In the genomic region with DNA sequence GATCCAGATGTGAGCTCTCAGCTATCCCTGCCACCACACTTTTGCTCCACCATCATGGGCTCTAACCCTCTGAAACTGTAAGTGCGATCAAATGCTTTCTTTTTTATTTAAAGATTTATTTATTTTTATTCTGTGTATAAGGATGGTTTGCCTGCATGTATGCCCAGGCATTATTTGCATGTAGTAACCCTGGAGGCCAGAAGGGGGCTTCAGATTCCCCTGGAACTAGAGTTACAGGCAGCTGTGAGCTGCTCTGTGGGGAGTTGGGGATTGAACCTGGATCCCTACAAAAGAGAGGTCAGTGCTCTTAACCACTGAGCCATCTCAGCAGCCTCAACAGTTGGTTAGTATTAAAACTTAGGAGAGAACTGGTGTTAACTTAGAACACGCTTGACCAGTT, we compare ENCODE assay signal across 11 mouse cellular contexts. TPM values are rescaled to one million over a fixed set of nuclear protein-coding genes. Genes with fewer than 3 reads are reported as not detected.
A peak's percentile ranks its signal among the peaks of the same experiment; 100 is the strongest.
DNase-seq lines count a peak whose midpoint lies in the region; ATAC-seq and TF ChIP-seq lines count a peak whose summit lies in the region.
"Had no signal": no experiment of that assay in that cellular context is flagged by ENCODE, and none has a peak within 500 bp of the region (broad histone marks: within the 10 kb centered on the region; RNA-seq: fewer than 3 reads in every experiment).

No protein-coding gene starts in this region.

- H3K27ac ChIP-seq in heart, postnatal 0 days (ENCODE audit: low read depth): no peak overlapping the region
- H3K27ac ChIP-seq in midbrain, embryonic 10.5 days (replicated peaks): no peak overlapping the region
- no peak overlapping the region for H3K27ac ChIP-seq in midbrain, embryonic 11.5 days (ENCODE audit: low read depth, low read length)
- H3K27ac ChIP-seq in bone marrow, adult 2 months (ENCODE audit: control insufficient read depth, insufficient read depth, low read depth, low read length, poor library complexity): no peak overlapping the region
- H3K27ac ChIP-seq: intestine, embryonic 15.5 days; neural tube, embryonic 13.5 days had no signal

- no peak for TF ChIP-seq EP300 in heart, postnatal 0 days (IDR thresholded peaks at IDR 0.05; ENCODE audit: low read depth)

- H3K9me3 ChIP-seq in heart, postnatal 0 days (replicated peaks; ENCODE audit: control insufficient read depth, low read length): no peaks in the 10 kb centered on the region
- 0 out of 2 replicates have a peak, but pooled peaks cover 4% of the 10 kb centered on the region for H3K9me3 ChIP-seq in midbrain, embryonic 10.5 days (replicated peaks)
- no peaks in the 10 kb centered on the region for H3K9me3 ChIP-seq in midbrain, embryonic 11.5 days (ENCODE audit: control insufficient read depth, low read length)
- H3K9me3 ChIP-seq: intestine, embryonic 15.5 days; neural tube, embryonic 13.5 days had no signal

- no peak overlapping the region for H3K4me3 ChIP-seq in heart, postnatal 0 days (ENCODE audit: low read depth, low read length)
- no peak overlapping the region for H3K4me3 ChIP-seq in midbrain, embryonic 10.5 days
- H3K4me3 ChIP-seq in midbrain, embryonic 11.5 days (ENCODE audit: low read depth, low read length): no peak overlapping the region
- no peak overlapping the region for H3K4me3 ChIP-seq in bone marrow, adult 2 months (replicated peaks; ENCODE audit: control insufficient read depth, low read depth, low read length)
- H3K4me3 ChIP-seq: intestine, embryonic 15.5 days; neural tube, embryonic 13.5 days had no signal

- no peak overlapping the region for H3K9ac ChIP-seq in heart, postnatal 0 days (replicated peaks; ENCODE audit: low read depth, low read length)
- H3K9ac ChIP-seq in midbrain, embryonic 11.5 days (ENCODE audit: low read length): no peak overlapping the region
- H3K9ac ChIP-seq: intestine, embryonic 15.5 days; neural tube, embryonic 13.5 days had no signal

- 81% methylated on average over 2 of the region's 2 CpGs for WGBS in heart, postnatal 0 days
- 91% methylated on average over 2 of the region's 2 CpGs for WGBS in midbrain, embryonic 10.5 days
- 93% methylated on average over 2 of the region's 2 CpGs for whole genome bisulfite sequencing in midbrain, embryonic 11.5 days
- 76% methylated on average over 2 of the region's 2 CpGs for WGBS in bone marrow, adult 2 months

- no peak for DNase-seq in heart, postnatal 0 days (ENCODE audit: low spot score)
- DNase-seq in heart, adult 9 months (ENCODE audit: low spot score in 2 of 2): no peak
- DNase-seq in midbrain, embryonic 10.5 days (ENCODE audit: low spot score): peak; percentile 20
- no peak for DNase-seq in midbrain, embryonic 11.5 days (ENCODE audit: low spot score, missing footprints)
- peak; percentile 22 for DNase-seq in thymus, postnatal 0 days (ENCODE audit: low spot score)
- no peak for DNase-seq in ovary, adult 18-20 months (ENCODE audit: low spot score)
- DNase-seq in MN1 (ENCODE audit: low spot score): no peak

- ATAC-seq in heart, postnatal 0 days (ENCODE audit: insufficient read depth, low read depth): no peak
- ATAC-seq in midbrain, embryonic 11.5 days (ENCODE audit: low FRiP score): no peak

- peak; percentile 13; the same call in 1 of the 2 replicates for TF ChIP-seq CTCF in heart, postnatal 0 days (IDR thresholded peaks at IDR 0.05; ENCODE audit: low read depth)
- 0 out of 2 replicates have a peak, but pooled peaks have one; percentile 4 for TF ChIP-seq CTCF in bone marrow, adult 2 months (IDR thresholded peaks at IDR 0.05; ENCODE audit: control insufficient read depth, insufficient read depth, low read length)

- no peaks in the 10 kb centered on the region for H3K4me1 ChIP-seq in heart, postnatal 0 days (ENCODE audit: control insufficient read depth, insufficient read depth)
- H3K4me1 ChIP-seq in midbrain, embryonic 10.5 days: no peaks in the 10 kb centered on the region
- H3K4me1 ChIP-seq in midbrain, embryonic 11.5 days (ENCODE audit: control insufficient read depth, insufficient read depth, low read length): no peaks in the 10 kb centered on the region
- H3K4me1 ChIP-seq in bone marrow, adult 2 months (ENCODE audit: control insufficient read depth, insufficient read depth, low read length): no peaks in the 10 kb centered on the region
- H3K4me1 ChIP-seq: intestine, embryonic 15.5 days; neural tube, embryonic 13.5 days had no signal

- H3K4me2 ChIP-seq in heart, postnatal 0 days (ENCODE audit: low read depth, low read length): no peak overlapping the region
- H3K4me2 ChIP-seq in midbrain, embryonic 11.5 days: no peak overlapping the region
- H3K4me2 ChIP-seq: intestine, embryonic 15.5 days; liver, embryonic 11.5 days; neural tube, embryonic 13.5 days had no signal

- no peak for TF ChIP-seq POLR2A in bone marrow, adult 2 months (IDR thresholded peaks at IDR 0.05; ENCODE audit: borderline replicate concordance, control insufficient read depth, low read depth, low read length)

- no peaks in the 10 kb centered on the region for H3K27me3 ChIP-seq in heart, postnatal 0 days (ENCODE audit: control insufficient read depth, insufficient read depth, low read length)
- H3K27me3 ChIP-seq in midbrain, embryonic 10.5 days (ENCODE audit: low read depth, poor library complexity, severe bottlenecking): peaks cover 4% of the 10 kb centered on the region; the same call in 1 of the 2 replicates
- no peaks in the 10 kb centered on the region for H3K27me3 ChIP-seq in midbrain, embryonic 11.5 days (ENCODE audit: control insufficient read depth, insufficient read depth, low read length)
- H3K27me3 ChIP-seq: intestine, embryonic 15.5 days had no signal

- no peaks in the 10 kb centered on the region for H3K36me3 ChIP-seq in heart, postnatal 0 days (replicated peaks; ENCODE audit: control insufficient read depth, insufficient read depth, low read length)
- H3K36me3 ChIP-seq in midbrain, embryonic 10.5 days: no peaks in the 10 kb centered on the region
- H3K36me3 ChIP-seq in midbrain, embryonic 11.5 days (ENCODE audit: control insufficient read depth, insufficient read depth, low read length): no peaks in the 10 kb centered on the region
- H3K36me3 ChIP-seq: intestine, embryonic 15.5 days; neural tube, embryonic 13.5 days had no signal

RNA-seq across cellular contexts. Expression of a gene that starts 15.5 kb away (rescaled TPM):
- 3.2 and 6.0 TPM in 2 replicates for total RNA-seq in heart, postnatal 0 days (2014; rRNA removed; ENCODE audit: low replicate concordance)
- 8.6 and 10.4 TPM in 2 replicates for polyA plus RNA-seq in heart, postnatal 0 days (2015; fragmentation: Nextera tagmentation; extraction: Ambion mirVana)
- polyA plus RNA-seq in midbrain, embryonic 10.5 days (2016; fragmentation: Nextera tagmentation; extraction: Ambion mirVana): 13.8 and 14.6 TPM in 2 replicates
- 12.4 and 19.5 TPM in 2 replicates for polyA plus RNA-seq in midbrain, embryonic 11.5 days (2014; fragmentation: Nextera tagmentation; extraction: Ambion mirVana)
- 5.6 TPM in 1 of 2 replicates, not detected in the other for polyA plus RNA-seq in bone marrow, adult 2 months (2011; ENCODE audit: insufficient read depth, insufficient read length, low replicate concordance, missing spikeins)
- 8.9 and 10.2 TPM in 2 replicates for polyA plus RNA-seq in thymus, postnatal 0 days (2015; fragmentation: Nextera tagmentation; extraction: Ambion mirVana)

RNA-seq across cellular contexts. Expression of a gene that starts 38.5 kb away (rescaled TPM):
- 26.5 and 42.0 TPM in 2 replicates for total RNA-seq in heart, postnatal 0 days (2014; rRNA removed; ENCODE audit: low replicate concordance)
- 35.4 and 36.9 TPM in 2 replicates for polyA plus RNA-seq in heart, postnatal 0 days (2015; fragmentation: Nextera tagmentation; extraction: Ambion mirVana)
- polyA plus RNA-seq in midbrain, embryonic 10.5 days (2016; fragmentation: Nextera tagmentation; extraction: Ambion mirVana): 0.09 and 0.15 TPM in 2 replicates
- polyA plus RNA-seq in midbrain, embryonic 11.5 days (2014; fragmentation: Nextera tagmentation; extraction: Ambion mirVana): 0.12 and 0.40 TPM in 2 replicates
- polyA plus RNA-seq in bone marrow, adult 2 months (2011; ENCODE audit: insufficient read depth, insufficient read length, low replicate concordance, missing spikeins): 0.60 TPM in 1 of 2 replicates, not detected in the other
- 0.51 and 0.82 TPM in 2 replicates for polyA plus RNA-seq in thymus, postnatal 0 days (2015; fragmentation: Nextera tagmentation; extraction: Ambion mirVana)

RNA-seq across cellular contexts. Expression of a gene that starts 45.6 kb away (rescaled TPM):
- 1.8 and 3.2 TPM in 2 replicates for total RNA-seq in heart, postnatal 0 days (2014; rRNA removed; ENCODE audit: low replicate concordance)
- polyA plus RNA-seq in heart, postnatal 0 days (2015; fragmentation: Nextera tagmentation; extraction: Ambion mirVana): 0.19 and 0.23 TPM in 2 replicates
- polyA plus RNA-seq in midbrain, embryonic 10.5 days (2016; fragmentation: Nextera tagmentation; extraction: Ambion mirVana): 2.8 and 3.4 TPM in 2 replicates
- 5.0 and 5.6 TPM in 2 replicates for polyA plus RNA-seq in midbrain, embryonic 11.5 days (2014; fragmentation: Nextera tagmentation; extraction: Ambion mirVana)
- 0.35 TPM in 1 of 2 replicates, not detected in the other for polyA plus RNA-seq in bone marrow, adult 2 months (2011; ENCODE audit: insufficient read depth, insufficient read length, low replicate concordance, missing spikeins)
- polyA plus RNA-seq in thymus, postnatal 0 days (2015; fragmentation: Nextera tagmentation; extraction: Ambion mirVana): 0.05 and 0.08 TPM in 2 replicates

Comparison
In these comparisons a context has a peak if more than half of its experiments do, and no peak if none do; other contexts are left out.
1. DNase-seq: peak in midbrain, embryonic 10.5 days (single experiment) and thymus, postnatal 0 days (single experiment); none in heart, postnatal 0 days (single experiment), heart, adult 9 months (0 of 2), midbrain, embryonic 11.5 days (single experiment), ovary, adult 18-20 months (single experiment) and MN1 (single experiment).
2. RNA of a gene that starts 38.5 kb away (polyA plus RNA-seq): 35.4 to 36.9 TPM in heart, postnatal 0 days; 0.60 TPM in bone marrow, adult 2 months, 0.51 to 0.82 TPM in thymus, postnatal 0 days, 0.09 to 0.15 TPM in midbrain, embryonic 10.5 days and 0.12 to 0.40 TPM in midbrain, embryonic 11.5 days; every median in the first group is over 10 times any median in the second.